Mouse (Mus musculus): ENCODE measurements around the gene Clic4.

The Clic4 gene

DNA sequence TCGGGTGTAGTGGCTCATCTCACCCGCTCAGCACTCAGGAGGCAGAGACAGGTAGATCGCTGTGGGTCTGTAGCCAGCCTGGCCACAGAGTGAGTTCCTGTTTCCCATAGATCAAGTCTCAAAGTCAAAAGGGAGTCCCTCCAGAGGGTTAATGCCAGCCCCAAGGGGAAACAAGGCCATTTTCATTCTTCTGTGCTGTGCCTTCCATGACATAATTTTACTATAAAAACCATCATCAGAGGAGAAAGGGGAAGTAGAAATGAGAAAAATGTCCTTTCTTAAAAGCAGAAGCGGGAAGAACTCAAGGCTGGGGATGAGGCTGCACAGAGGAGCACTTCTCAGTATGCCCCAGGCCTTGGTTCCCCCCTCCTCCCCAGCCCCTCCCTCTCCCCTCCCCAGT is 90.8 kb downstream of the Clic4 start:
- DNase-seq: no peak

DNA sequence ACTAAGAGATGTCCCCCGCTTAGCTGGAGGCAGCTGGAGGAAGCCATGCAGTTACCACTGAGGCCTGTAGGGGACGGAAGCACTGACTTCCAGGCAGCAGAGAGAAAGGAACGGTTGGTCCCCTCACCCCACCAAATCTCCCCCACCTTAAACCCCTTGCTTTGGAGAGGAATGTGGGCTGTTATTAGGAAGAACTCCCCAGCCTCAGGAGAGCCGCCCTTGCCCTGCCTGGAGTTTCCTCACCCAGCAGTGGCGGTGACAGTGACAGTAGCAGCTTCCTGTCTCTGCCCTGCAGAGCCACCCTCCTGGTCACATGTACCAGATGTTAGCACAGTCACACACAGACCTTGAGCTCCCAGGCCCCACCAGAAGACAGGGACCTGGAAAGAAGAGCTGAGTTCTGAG is 93.5 kb downstream of the Clic4 start:
- DNase-seq: no peak

DNA sequence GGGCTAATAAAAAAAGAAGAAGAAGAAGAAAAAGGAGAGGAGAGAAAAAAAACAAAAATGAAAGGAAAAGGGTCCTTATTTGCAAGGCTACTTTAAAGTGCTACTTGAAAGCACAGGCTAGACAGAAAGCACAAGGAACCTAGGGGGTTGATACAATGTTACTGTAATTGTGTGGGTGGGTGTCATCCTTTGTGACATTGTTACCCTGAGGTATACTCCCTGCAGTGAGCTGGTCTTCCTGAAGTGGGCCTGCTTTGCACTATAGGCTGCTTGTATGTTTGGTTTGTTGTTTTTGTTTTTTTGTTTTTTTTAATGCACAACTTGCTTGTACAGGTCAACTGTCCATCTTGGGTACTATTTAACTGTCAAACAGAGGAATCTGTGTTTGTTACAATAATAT is 95.0 kb downstream of the Clic4 start:
- DNase-seq: no peak

DNA sequence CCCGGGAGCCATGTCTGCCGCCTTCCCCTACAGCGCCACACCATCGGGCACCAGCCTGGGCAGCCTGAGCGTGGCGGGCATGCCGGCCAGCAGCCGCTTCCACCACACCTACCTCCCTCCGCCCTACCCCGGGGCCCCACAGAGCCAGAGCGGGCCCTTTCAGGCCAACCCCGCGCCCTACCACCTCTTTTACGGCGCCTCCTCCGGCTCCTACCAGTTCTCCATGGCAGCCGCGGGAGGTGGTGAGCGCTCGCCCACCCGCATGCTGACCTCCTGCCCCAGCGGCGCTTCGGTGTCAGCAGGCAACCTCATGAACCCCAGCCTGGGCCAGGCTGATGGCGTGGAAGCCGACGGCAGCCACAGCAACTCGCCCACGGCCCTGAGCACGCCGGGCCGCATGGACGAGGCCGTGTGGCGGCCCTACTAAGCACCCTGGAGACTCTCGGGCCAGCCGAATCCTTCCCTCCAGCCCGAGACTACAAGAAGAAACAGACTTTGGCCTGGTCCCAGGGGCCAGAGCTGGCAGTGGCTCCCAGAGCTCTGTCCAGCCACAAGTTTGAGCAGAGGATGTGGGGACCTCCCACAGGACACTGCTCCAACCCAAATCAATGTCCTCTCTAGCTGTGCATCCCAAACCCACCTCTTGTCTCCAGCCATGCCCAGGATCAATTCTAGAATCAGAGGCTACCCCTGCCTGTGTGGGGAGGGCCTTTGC is 97.1 kb downstream of the Clic4 start:
- DNase-seq: no peak

DNA sequence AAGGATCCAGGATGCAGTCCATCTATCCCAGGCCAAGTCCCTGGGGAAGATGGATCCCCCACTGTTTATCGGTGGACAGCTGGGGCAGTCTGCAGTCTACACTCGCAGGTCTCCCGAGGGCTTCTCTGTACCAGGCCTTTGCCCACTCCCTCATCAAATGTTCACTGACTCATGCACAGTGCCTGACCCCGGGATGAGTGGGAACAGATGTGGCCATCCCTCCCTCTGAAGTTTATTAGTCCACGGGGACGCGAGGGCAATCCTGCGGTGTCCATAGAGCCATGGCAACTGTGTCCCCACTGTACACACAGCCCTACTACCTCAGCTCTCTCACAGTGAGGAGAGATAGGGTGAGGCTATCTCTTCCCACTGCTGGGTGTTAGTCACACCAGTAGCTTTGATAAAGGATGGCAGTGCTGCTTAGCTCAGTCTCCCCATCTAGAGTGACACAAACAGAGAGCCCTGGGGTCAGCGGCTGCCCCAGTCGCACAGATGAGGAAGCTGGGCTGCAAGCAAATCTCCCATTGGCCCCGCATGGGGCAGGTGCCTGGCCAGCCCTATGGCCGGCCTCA is 101.2 kb downstream of the Clic4 start:
- DNase-seq: no peak

DNA sequence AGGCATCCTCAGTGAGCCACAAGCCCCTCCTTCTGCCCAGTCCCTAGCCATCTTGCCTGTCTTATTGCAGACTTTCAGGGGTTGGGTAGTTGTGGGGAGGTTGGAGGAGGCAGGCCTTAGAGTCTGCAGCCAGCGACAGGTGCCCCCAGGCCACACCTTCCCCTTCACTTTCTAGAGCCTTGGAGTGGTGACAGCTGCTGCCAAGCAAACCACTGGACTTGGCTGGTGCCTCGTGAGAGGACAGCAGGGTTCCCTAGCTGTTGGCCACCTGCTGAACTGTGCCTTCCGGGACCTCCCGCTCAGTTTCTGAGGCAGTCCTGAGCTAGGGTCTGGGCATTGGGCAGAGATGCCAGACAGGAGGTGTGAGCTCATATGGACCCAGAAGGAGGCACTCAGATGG is 103.1 kb downstream of the Clic4 start:
- DNase-seq: no peak

DNA sequence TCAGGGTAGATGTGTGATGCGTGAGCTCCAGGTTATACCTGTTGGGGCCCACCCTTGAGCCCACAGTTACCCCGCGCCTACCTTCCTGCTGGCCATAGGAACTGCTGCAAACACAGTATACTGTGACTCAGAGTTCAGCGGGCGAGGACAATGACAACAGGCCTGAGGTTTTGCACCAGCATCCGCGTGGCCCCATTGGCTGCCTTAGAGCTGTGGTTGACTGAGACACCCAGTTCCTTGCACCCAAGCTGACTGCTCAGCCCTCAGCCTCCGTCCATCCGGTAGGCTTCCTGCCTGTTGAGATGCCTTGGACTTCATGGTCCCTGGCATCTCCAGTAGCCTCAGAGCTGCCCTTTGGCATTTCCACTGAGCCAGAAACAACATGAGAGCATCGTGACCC is 103.5 kb downstream of the Clic4 start:
- no peak for DNase-seq

DNA sequence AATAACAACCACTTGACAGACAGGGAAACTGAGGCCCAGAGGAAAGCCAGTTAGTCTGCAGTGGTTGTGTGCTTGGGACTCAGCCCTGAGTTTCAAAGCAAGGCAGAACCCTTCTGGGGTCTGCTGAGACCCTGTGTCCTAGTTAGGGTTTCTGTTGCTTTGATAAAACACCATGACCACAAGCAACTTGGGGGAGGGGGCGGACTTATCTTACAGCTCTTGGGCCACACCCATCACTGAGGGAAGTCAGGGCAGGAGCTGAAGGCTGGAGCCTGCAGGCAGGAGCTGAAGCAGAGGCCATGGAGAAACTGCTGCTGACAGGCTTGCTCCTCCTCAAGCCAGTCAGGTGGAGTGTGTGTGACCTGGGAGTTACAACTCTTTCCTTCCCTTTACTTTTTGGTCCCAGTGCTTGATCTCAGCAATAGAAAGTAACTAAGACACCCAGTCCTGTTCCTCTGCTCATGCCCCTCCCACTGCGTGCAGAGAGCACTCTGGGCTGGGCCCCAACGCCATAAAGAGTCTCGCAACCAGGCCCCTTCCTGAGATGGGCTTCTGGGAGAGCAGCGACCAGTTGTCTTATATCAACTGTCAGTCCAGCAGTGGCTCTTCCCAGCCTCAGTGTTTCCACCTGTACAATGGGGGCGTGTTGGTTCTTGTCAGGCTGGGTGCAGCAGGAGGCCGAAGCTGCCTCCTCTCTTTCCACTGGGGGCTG is 104.6 kb downstream of the Clic4 start:
- DNase-seq: no peak

DNA sequence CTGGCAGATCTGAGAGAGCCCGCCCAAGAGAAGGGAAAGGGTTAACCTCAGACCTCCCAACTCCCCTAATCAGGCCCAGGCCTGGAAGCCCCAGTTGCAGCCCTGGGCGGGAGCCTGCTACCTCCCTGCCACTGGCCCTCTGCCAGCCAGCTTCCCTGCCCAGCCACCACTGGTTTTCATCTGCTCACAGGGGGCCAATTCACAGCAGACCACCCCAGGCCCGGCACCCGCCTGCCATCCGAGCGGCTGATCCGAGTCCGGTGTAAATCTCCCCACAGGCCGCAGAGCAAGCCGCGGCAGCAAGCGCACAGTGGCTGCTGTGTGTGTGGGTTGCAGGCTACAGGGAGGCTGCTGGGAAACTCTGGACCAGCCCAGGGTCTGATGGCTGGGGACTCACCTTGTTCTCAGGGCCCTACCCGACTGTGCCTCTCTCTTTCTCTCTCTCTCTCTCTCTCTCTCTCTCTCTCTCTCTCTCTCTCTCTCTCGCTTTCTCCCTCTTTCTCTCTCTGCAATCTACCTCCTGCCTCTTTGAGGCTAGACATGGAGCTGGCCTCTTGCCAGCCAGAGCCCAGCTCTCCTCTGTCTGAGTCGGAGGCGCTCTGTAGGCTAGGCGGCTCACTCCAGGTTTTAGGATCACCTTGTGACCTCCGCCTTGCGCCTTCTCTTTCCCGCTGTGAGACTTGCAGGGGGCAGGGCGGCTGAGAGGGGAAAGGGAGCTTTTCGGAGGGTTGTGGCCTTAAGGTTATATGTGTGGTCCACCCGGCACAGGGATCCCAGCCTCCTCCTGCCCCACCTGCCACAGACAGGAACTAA is 106.0 kb downstream of the Clic4 start:
- DNase-seq: no peak

DNA sequence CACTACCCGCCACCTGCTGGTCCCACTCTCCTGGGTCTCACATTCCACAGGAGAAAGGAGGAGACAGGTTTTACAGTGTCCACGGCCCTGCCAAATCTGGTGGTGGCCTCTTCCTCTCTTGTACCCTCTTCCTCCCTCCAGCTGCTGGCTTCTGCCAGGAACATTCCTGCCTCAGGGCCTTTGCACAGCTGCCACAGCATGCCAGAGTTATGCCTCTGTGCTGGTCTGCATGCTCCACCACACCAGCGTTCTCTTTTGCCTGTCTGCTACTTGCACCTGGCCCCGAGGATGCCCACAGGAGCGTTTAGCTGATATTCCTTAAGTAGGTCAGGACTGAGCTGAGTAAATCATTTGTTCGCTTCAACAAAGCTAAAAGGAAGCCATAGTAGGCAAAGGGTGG is 106.9 kb downstream of the Clic4 start:
- DNase-seq: no peak

All from layer of hippocampus, adult 9-11 months (tissue).